Mouse (Mus musculus): ENCODE results near the gene Nxpe2. TPM values are rescaled to one million over a fixed set of nuclear protein-coding genes. Genes with fewer than 3 reads are reported as not detected.

Gene Nxpe2
- total and polyA plus RNA-seq, 3 experiments: 19.5 to 44.3 (median 30.5) TPM

- H3K4me3 ChIP-seq (replicated peaks in 1 of 3; ENCODE audit: low read depth in 2 of 3, low read length in 2 of 3, poor library complexity in 1 of 3): no peak overlapping the region
- H3K27ac ChIP-seq (ENCODE audit: insufficient read depth, low read depth): no peak overlapping the region
- no peak overlapping the region for H3K9ac ChIP-seq (ENCODE audit: insufficient read depth, low read depth)
- H3K27me3 ChIP-seq (replicated peaks): no peaks in the 10 kb centered on the region
- H3K4me1 ChIP-seq (ENCODE audit: control insufficient read depth in 1 of 2, insufficient read depth in 2 of 2): peaks cover 13 to 36% of the 10 kb centered on the region in 2 experiments
- no peak for DNase-seq (ENCODE audit: extremely low read depth)
- TF ChIP-seq RAD21 (IDR thresholded peaks at IDR 0.05; ENCODE audit: low read depth, low read length) (no peak), CHD1 (IDR thresholded peaks at IDR 0.05; ENCODE audit: low read depth, low read length) (no peak), MEF2A (IDR thresholded peaks at IDR 0.05; ENCODE audit: borderline replicate concordance, low read depth, low read length) (no peak)
- no peak overlapping the region for H3K4me2 ChIP-seq (ENCODE audit: insufficient read depth, low read depth, poor library complexity, severe bottlenecking)
- H3K79me2 ChIP-seq (replicated peaks; ENCODE audit: control insufficient read depth, extremely low read depth, insufficient read depth, poor library complexity, severe bottlenecking): peaks cover 4% of the 10 kb centered on the region
- dilution Hi-C loops (cut with MboI; ENCODE audit: extremely low pct_ligation_motif_present, extremely low pct_unique_long_range_greater_than_20kb, low sequenced_read_pairs) (no loop called here), in situ Hi-C loops (cut with MboI; ENCODE audit: low pct_ligation_motif_present, low pct_unique_long_range_greater_than_20kb, low sequenced_read_pairs) (no loop called here)
- peaks cover 25 to 57% of the 10 kb centered on the region in 2 experiments for H3K36me3 ChIP-seq (replicated peaks in 1 of 2; ENCODE audit: control insufficient read depth in 1 of 2, insufficient read depth in 1 of 2, low read length in 1 of 2)
- H3K9me3 ChIP-seq (replicated peaks; ENCODE audit: low read length): peaks cover 5% of the 10 kb centered on the region
Observed at GRCm38 (mm10) chr9:48388451-48388850, 35.2 kb upstream of the Nxpe2 start.

- Histone ChIP-seq H3K9ac (ENCODE audit: insufficient read depth, low read depth) (no peak overlapping the region), H3K4me2 (ENCODE audit: insufficient read depth, low read depth, poor library complexity, severe bottlenecking) (no peak overlapping the region), H3K9me3 (replicated peaks; ENCODE audit: low read length) (no peaks in the 10 kb centered on the region), H3K4me3 (replicated peaks in 1 of 3; ENCODE audit: low read depth in 2 of 3, low read length in 2 of 3, poor library complexity in 1 of 3) (no peak overlapping the region), H3K79me2 (replicated peaks; ENCODE audit: control insufficient read depth, extremely low read depth, insufficient read depth, poor library complexity, severe bottlenecking) (no peaks in the 10 kb centered on the region), H3K27me3 (replicated peaks) (no peaks in the 10 kb centered on the region), H3K27ac (ENCODE audit: insufficient read depth, low read depth) (no peak overlapping the region), H3K36me3 (replicated peaks in 1 of 2; ENCODE audit: control insufficient read depth in 1 of 2, insufficient read depth in 1 of 2, low read length in 1 of 2) (peaks cover 0 to 35% of the 10 kb centered on the region in 2 experiments), H3K4me1 (ENCODE audit: control insufficient read depth in 1 of 2, insufficient read depth in 2 of 2) (peaks cover 0 to 19% of the 10 kb centered on the region in 2 experiments; a peak in 3 of 4 replicates)
- in situ Hi-C loops (cut with MboI; ENCODE audit: low pct_ligation_motif_present, low pct_unique_long_range_greater_than_20kb, low sequenced_read_pairs): no loop called here
- dilution Hi-C loops (cut with MboI; ENCODE audit: extremely low pct_ligation_motif_present, extremely low pct_unique_long_range_greater_than_20kb, low sequenced_read_pairs): no loop called here
- TF ChIP-seq PAX5 (IDR thresholded peaks at IDR 0.05; ENCODE audit: low read length): no peak
- no peak for TF ChIP-seq ELF1 (IDR thresholded peaks at IDR 0.05; ENCODE audit: low read depth, low read length)
- no peak for TF ChIP-seq TCF12 (IDR thresholded peaks at IDR 0.05; ENCODE audit: low read depth, low read length)
- no peak for TF ChIP-seq RAD21 (IDR thresholded peaks at IDR 0.05; ENCODE audit: low read depth, low read length)
- TF ChIP-seq RCOR1 (conservative IDR thresholded peaks at IDR 0.05; ENCODE audit: low read depth, low read length): no peak
- TF ChIP-seq ZC3H11A (IDR thresholded peaks at IDR 0.05; ENCODE audit: low read depth, low read length): no peak
- TF ChIP-seq HCFC1 (IDR thresholded peaks at IDR 0.05; ENCODE audit: low read depth, low read length): no peak
- no peak for TF ChIP-seq USF1 (IDR thresholded peaks at IDR 0.05; ENCODE audit: low read depth, low read length)
- no peak for TF ChIP-seq E2F4 (IDR thresholded peaks at IDR 0.05; ENCODE audit: insufficient replicate concordance, low read depth, low read length)
- no peak for TF ChIP-seq MAX (IDR thresholded peaks at IDR 0.05; ENCODE audit: low read length)
- no peak for TF ChIP-seq MEF2A (IDR thresholded peaks at IDR 0.05; ENCODE audit: borderline replicate concordance, low read depth, low read length)
- TF ChIP-seq SIN3A (IDR thresholded peaks at IDR 0.05; ENCODE audit: low read length): no peak
- TF ChIP-seq NELFE (IDR thresholded peaks at IDR 0.05; ENCODE audit: low read depth, low read length): no peak
- no peak for TF ChIP-seq MXI1 (IDR thresholded peaks at IDR 0.05; ENCODE audit: low read depth, low read length)
- no peak for TF ChIP-seq CHD1 (IDR thresholded peaks at IDR 0.05; ENCODE audit: low read depth, low read length)
- no peak for DNase-seq (ENCODE audit: extremely low read depth)
Observed at GRCm38 (mm10) chr9:48374357-48374756, 21.1 kb upstream of the Nxpe2 start.

All from CH12.LX (cell line).